In genomic region chr16:20548096-20548948, GRCm38 (mm10) we compare ENCODE assay signal across 8 mouse cellular contexts. TPM values are rescaled to one million over a fixed set of nuclear protein-coding genes. Genes with fewer than 3 reads are reported as not detected.
DNase-seq lines count a peak whose midpoint lies in the region; ATAC-seq lines count a peak whose summit lies in the region.

TSS of gene Abcf3 (plus strand) at chr16:20548577.

- H3K9ac ChIP-seq in hindbrain, embryonic 11.5 days (ENCODE audit: low read depth, low read length) = peak within 1 kb of the TSS; percentile 57

- ATAC-seq in hindbrain, embryonic 11.5 days (ENCODE audit: low FRiP score) = peak; percentile 99

- H3K4me3 ChIP-seq in hindbrain, embryonic 11.5 days (ENCODE audit: low read depth, low read length) = peak within 1 kb of the TSS; percentile 56

- DNase-seq in Muller cell, postnatal 12 days (ENCODE audit: inconsistent ontology term) = peak; percentile 100
- DNase-seq in cerebellum, adult 9-11 months = peak; percentile 100
- peak; percentile 98 to 99 for DNase-seq in frontal cortex, adult 2 months (ENCODE audit: extremely low spot score in 1 of 2, low spot score in 1 of 2)
- peak; percentile 99 for DNase-seq in hindbrain, embryonic 11.5 days (ENCODE audit: low spot score)
- DNase-seq in layer of hippocampus, postnatal 10 days (ENCODE audit: low spot score in 2 of 2) = peak; percentile 95 to 97
- DNase-seq in lung, postnatal 10 days = peak; percentile 99
- peak; percentile 96 for DNase-seq in ovary, postnatal 36 days (ENCODE audit: low spot score)
- DNase-seq in thymus, postnatal 25 days = peak; percentile 98

- H3K9me3 ChIP-seq in hindbrain, embryonic 11.5 days (ENCODE audit: control insufficient read depth, low read length) = no peaks in the 10 kb centered on the region

- H3K4me2 ChIP-seq in hindbrain, embryonic 11.5 days (replicated peaks; ENCODE audit: low read depth, low read length) = peak within 1 kb of the TSS; percentile 59

- no peak within 1 kb of the TSS for H3K27ac ChIP-seq in hindbrain, embryonic 11.5 days (ENCODE audit: low read depth, low read length)

- WGBS in hindbrain, embryonic 11.5 days = under 1% methylated on average over 56 of the region's 56 CpGs

- no peaks in the 10 kb centered on the region for H3K27me3 ChIP-seq in hindbrain, embryonic 11.5 days (ENCODE audit: control insufficient read depth, insufficient read depth, low read length)

- H3K4me1 ChIP-seq in hindbrain, embryonic 11.5 days (replicated peaks; ENCODE audit: control insufficient read depth, insufficient read depth, low read length) = peaks cover 3% of the 10 kb centered on the region; the same call in 1 of the 2 replicates

- peaks cover 10% of the 10 kb centered on the region; the same call in 1 of the 2 replicates for H3K36me3 ChIP-seq in hindbrain, embryonic 11.5 days (ENCODE audit: control insufficient read depth, insufficient read depth, low read length)

RNA-seq across cellular contexts. Expression of gene Abcf3, which starts in this region (rescaled TPM):
- 72.5 and 86.0 TPM in 2 replicates for polyA plus RNA-seq in frontal cortex, adult 2 months (2012; rRNA removed)
- 52.4 and 63.1 TPM in 2 replicates for polyA plus RNA-seq in hindbrain, embryonic 11.5 days (2014; fragmentation: Nextera tagmentation; extraction: Ambion mirVana)
- total RNA-seq in layer of hippocampus, postnatal 10 days (2021) = 10 to 100 TPM; 61.3 to 90.1 TPM
